Mouse (Mus musculus) heart, postnatal 0 days (tissue): ENCODE results near the gene Ptk6. TPM values are rescaled to one million over a fixed set of nuclear protein-coding genes. Genes with fewer than 3 reads are reported as not detected.

Source experiments
- ATAC-seq: fragments of 200-750 bp; cut with Nextera tagmentation; 2 replicates; pipeline ENCODE4 v1.8.0; 2017; ENCODE audit warnings: low read depth, moderate number of reproducible peaks, moderate library complexity; ENCODE audit not compliant: insufficient read depth
- DNase-seq: peaks from one replicate; pipeline ENCODE4 v3.0.0-alpha.2; 2016; ENCODE audit warnings: low spot score
- H3K27ac ChIP-seq: fragments of 300-500 bp; sonication (generic); 2 replicates; pipeline ENCODE4 v1.5.1; 2014; ENCODE audit warnings: low read depth, mild to moderate bottlenecking
- H3K27me3 ChIP-seq: fragments of 300-500 bp; sonication (generic); 2 replicates; pipeline ENCODE4 v1.6.1; 2014; ENCODE audit warnings: low read length, mixed read lengths; ENCODE audit not compliant: control insufficient read depth, insufficient read depth
- H3K36me3 ChIP-seq: fragments of 300-500 bp; sonication (generic); replicated peaks from 2 replicates; pipeline ENCODE4 v1.6.1; 2014; ENCODE audit warnings: low read length, mixed read lengths; ENCODE audit not compliant: control insufficient read depth, insufficient read depth
- H3K4me1 ChIP-seq: fragments of 300-500 bp; sonication (generic); 2 replicates; pipeline ENCODE4 v1.6.1; 2014; ENCODE audit warnings: antibody characterized with exemption; ENCODE audit not compliant: control insufficient read depth, insufficient read depth
- H3K4me2 ChIP-seq: fragments of 300-500 bp; sonication (generic); 2 replicates; pipeline ENCODE4 v1.6.1; 2014; ENCODE audit warnings: low read depth, mild to moderate bottlenecking, low read length, moderate library complexity
- H3K4me3 ChIP-seq: fragments of 300-500 bp; sonication (generic); 2 replicates; pipeline ENCODE4 v1.5.1; 2014; ENCODE audit warnings: low read depth, low read length
- H3K9ac ChIP-seq: fragments of 300-500 bp; sonication (generic); replicated peaks from 2 replicates; pipeline ENCODE4 v1.6.1; 2014; ENCODE audit warnings: low read depth, low read length, mixed read lengths
- H3K9me3 ChIP-seq: fragments of 300-500 bp; sonication (generic); replicated peaks from 2 replicates; pipeline ENCODE4 v1.6.1; 2016; ENCODE audit warnings: low read length; ENCODE audit not compliant: control insufficient read depth
- CTCF ChIP-seq: IDR thresholded peaks from 2 replicates; pipeline ENCODE4 v1.5.1; 2016; ENCODE audit warnings: antibody characterized with exemption, control low read depth, low read depth
- EP300 ChIP-seq: IDR thresholded peaks from 2 replicates; pipeline ENCODE4 v1.6.1; 2016; ENCODE audit warnings: antibody characterized with exemption, low read depth
- WGBS: fragments of 180-500 bp; shearing (Covaris S2); extraction: QIAGEN DNeasy Blood & Tissue Kit; methylation state at CpG from one replicate; pipeline ENCODE4 v1.1.7; 2014; 5-methylcytosine and 5-hydroxymethylcytosine counted together
- polyA plus RNA-seq: library from polyadenylated mRNA; unstranded; fragments of >200 nt; fragmentation: Nextera tagmentation; extraction: Ambion mirVana; gene quantifications from 2 replicates; pipeline ENCODE4 v1.2.1, GENCODE M21; 2015
- total RNA-seq: library from RNA; depleted of rRNA; stranded (reverse); fragments of >200 nt; gene quantifications from 2 replicates; pipeline ENCODE4 v1.2.3, GENCODE M21; 2014; ENCODE audit warnings: low replicate concordance

Gene Ptk6
- total and polyA plus RNA-seq, 2 experiments from 2014 or later = not detected

DNA sequence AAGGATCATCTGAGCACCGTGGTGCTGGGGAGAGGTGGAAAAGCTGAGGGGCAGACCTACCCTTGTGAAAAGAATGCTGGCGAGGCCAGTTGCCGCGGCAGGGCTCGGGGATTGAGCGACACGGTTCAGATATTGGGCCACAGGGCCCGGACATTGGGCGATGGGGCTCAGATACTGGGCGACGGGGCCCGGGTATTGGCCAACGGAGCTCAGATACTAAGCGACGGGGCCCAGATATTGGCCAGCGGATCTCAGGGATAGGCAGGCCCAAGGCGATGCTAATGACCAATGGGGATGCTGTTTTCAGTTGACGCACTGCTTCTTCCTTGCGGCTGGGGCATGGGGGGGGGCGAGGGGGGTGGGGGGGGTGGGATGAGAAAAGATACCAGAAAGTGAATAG is 28.6 kb upstream of the Ptk6 start:
- no peak for DNase-seq
- no peak for TF ChIP-seq EP300
- TF ChIP-seq CTCF = no peak
- no peak overlapping the region for H3K27ac ChIP-seq
- no peak overlapping the region for H3K4me3 ChIP-seq
- no peak for ATAC-seq
- whole genome bisulfite sequencing = 79% methylated on average over 20 of the region's 20 CpGs
- H3K9me3 ChIP-seq = no peaks in the 10 kb centered on the region
- H3K4me1 ChIP-seq = no peaks in the 10 kb centered on the region
- no peak overlapping the region for H3K9ac ChIP-seq
- H3K4me2 ChIP-seq = no peak overlapping the region
- H3K27me3 ChIP-seq = no peaks in the 10 kb centered on the region
- peaks cover 57% of the 10 kb centered on the region for H3K36me3 ChIP-seq

GRCm38 (mm10) chr2:181228335-181228734 is 25.7 kb upstream of the Ptk6 start:
- no peaks in the 10 kb centered on the region for H3K4me1 ChIP-seq
- H3K4me2 ChIP-seq = no peak overlapping the region
- H3K27ac ChIP-seq = no peak overlapping the region
- 60% methylated on average over 1 of the region's 1 CpGs for WGBS
- TF ChIP-seq CTCF = no peak
- no peak for TF ChIP-seq EP300
- H3K9ac ChIP-seq = no peak overlapping the region
- ATAC-seq (0 out of 2 replicates have a peak, but pooled peaks have one; percentile 30), DNase-seq (no peak)
- no peak overlapping the region for H3K4me3 ChIP-seq
- H3K27me3 ChIP-seq = no peaks in the 10 kb centered on the region
- no peaks in the 10 kb centered on the region for H3K9me3 ChIP-seq
- H3K36me3 ChIP-seq = peaks cover 41% of the 10 kb centered on the region

DNA sequence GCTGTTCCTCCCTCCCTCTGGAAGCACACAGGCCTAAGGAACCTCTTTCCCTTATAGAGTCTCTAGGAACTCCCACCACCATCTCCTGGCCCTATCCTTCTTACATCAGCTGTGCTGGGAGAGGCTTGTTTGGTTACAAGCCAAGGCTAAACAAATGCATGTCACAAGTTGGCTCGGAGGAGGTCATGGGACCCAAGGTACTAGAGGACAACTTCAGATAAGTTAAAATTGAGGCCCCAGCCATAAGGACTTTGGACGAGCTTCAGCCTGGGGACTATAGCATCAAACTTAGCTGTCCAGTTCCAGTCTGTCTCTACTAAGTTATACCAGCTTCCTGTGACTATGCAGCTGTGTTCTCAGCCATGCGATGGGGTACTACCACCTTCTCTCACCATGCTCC is 24.5 kb upstream of the Ptk6 start:
- H3K27me3 ChIP-seq = no peaks in the 10 kb centered on the region
- no peak overlapping the region for H3K4me3 ChIP-seq
- no peak for DNase-seq
- no peaks in the 10 kb centered on the region for H3K4me1 ChIP-seq
- no peak for TF ChIP-seq CTCF
- TF ChIP-seq EP300 = no peak
- ATAC-seq = no peak
- H3K36me3 ChIP-seq = peaks cover 38% of the 10 kb centered on the region
- H3K27ac ChIP-seq = no peak overlapping the region
- H3K4me2 ChIP-seq = no peak overlapping the region
- H3K9me3 ChIP-seq = no peaks in the 10 kb centered on the region
- no peak overlapping the region for H3K9ac ChIP-seq
- 59% methylated on average over 3 of the region's 3 CpGs for WGBS

DNA sequence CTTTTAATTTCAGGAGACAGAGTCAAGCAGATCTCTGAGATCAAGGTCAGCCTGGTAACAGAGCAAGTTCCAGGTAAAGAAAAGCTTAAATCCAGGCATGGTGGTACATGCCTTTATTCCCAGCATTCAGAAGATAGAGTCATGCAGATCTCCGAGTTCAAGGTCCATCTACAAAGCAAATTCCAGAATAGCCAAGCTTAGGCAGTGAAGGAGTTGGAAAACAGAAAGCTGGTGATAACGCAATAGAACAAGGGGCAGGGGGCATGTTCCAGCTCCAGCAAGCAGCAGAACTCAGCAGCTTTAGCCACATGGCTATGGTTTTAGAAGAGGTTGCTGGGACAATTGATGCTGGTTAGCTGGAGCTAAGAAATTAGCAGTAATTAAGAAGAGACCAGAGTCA is 22.4 kb upstream of the Ptk6 start:
- peaks cover 24% of the 10 kb centered on the region; the same call in 1 of the 2 replicates for H3K36me3 ChIP-seq
- no peaks in the 10 kb centered on the region for H3K9me3 ChIP-seq
- 0 out of 2 replicates have a peak, but pooled peaks cover 4% of the 10 kb centered on the region for H3K27me3 ChIP-seq
- H3K4me1 ChIP-seq = 0 out of 2 replicates have a peak, but pooled peaks cover 3% of the 10 kb centered on the region
- ATAC-seq = no peak
- no peak for DNase-seq
- no peak for TF ChIP-seq CTCF
- no peak for TF ChIP-seq EP300
- no peak overlapping the region for H3K4me2 ChIP-seq
- 65% methylated on average over 2 of the region's 2 CpGs for WGBS
- H3K4me3 ChIP-seq = no peak overlapping the region
- H3K9ac ChIP-seq = no peak overlapping the region
- H3K27ac ChIP-seq = no peak overlapping the region

DNA sequence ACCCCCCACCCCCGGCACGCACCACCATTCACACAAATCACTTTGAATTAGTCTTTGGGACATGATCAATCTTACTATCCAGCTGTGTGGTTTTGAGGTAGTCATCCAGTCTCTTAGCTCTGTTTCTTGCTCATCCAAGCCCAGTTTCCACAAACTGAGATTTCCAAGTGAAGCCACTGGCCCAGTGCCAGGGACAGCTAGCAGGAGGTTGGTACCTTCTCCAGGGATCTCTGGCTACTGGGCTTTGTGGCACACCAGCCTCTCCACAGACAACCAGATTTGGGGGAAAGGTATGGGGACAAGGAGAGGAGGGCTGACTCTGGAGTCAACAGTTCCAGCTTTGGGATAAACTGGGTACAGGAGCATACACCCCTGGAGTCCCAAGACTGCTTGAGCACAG is 17.8 kb upstream of the Ptk6 start:
- Histone ChIP-seq H3K36me3 (no peaks in the 10 kb centered on the region), H3K27me3 (0 out of 2 replicates have a peak, but pooled peaks cover 4% of the 10 kb centered on the region), H3K27ac (no peak overlapping the region), H3K4me1 (0 out of 2 replicates have a peak, but pooled peaks cover 4% of the 10 kb centered on the region), H3K9ac (no peak overlapping the region), H3K4me3 (peak overlapping the region; percentile 16), H3K9me3 (no peaks in the 10 kb centered on the region), H3K4me2 (peak overlapping the region; percentile 54)
- no peak for TF ChIP-seq CTCF
- no peak for TF ChIP-seq EP300
- WGBS = 64% methylated on average over 2 of the region's 2 CpGs
- no peak for ATAC-seq
- no peak for DNase-seq

DNA sequence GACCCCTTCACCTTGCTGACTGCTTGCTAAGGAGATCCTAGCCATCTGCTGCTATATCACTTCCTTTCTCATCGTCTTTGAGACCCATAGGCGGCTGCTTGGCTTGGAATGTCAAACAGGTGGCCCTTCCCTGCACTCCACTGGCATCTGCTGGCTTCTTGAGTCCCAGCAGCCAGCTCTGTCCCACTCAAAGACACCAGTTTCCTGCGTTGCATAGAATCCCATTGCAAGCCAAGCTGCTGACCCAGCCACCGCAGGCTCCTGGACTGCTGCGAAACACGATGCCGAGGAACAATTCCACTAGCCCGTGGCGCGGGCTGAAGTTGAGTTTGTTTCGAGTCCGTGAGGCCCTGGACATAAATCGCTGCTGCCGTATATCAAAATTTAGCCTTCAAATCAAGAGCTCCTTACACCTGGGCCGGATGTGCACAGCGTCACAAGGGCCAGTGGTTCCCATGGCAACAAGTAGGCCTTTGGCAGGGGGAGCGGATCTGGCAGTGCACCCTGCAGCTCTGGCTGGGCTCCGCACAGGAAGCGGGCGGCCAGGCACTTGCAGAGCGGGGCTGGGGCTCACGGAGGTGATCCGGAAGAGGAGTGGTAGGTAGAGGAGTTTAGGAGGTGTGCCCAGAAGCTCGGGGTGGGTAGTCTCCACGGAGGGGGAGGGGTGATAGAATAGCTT is 17.1 kb upstream of the Ptk6 start, which contains the start of gene Fndc11:
Gene Fndc11, plus strand, starts transcription at position 476 of the 679 bp plus-strand sequence.
- peak; percentile 82 for ATAC-seq
- no peak within 1 kb of the TSS for H3K9ac ChIP-seq
- H3K27me3 ChIP-seq = 0 out of 2 replicates have a peak, but pooled peaks cover 4% of the 10 kb centered on the region
- 0 out of 2 replicates have a peak within 1 kb of the TSS, but pooled peaks have one; percentile 5 for H3K27ac ChIP-seq
- 3% methylated on average over 25 of the region's 25 CpGs for WGBS
- TF ChIP-seq EP300 (no peak), CTCF (peak; percentile 16; the same call in 1 of the 2 replicates)
- peak; percentile 57 for DNase-seq
- H3K4me3 ChIP-seq = peak within 1 kb of the TSS; percentile 16
- H3K4me1 ChIP-seq = 0 out of 2 replicates have a peak, but pooled peaks cover 4% of the 10 kb centered on the region
- peak within 1 kb of the TSS; percentile 54 for H3K4me2 ChIP-seq
- no peaks in the 10 kb centered on the region for H3K36me3 ChIP-seq
- H3K9me3 ChIP-seq = no peaks in the 10 kb centered on the region
